Mouse (Mus musculus) ES-CJ7 (cell line): ENCODE measurements around the gene Gm26920.

Source experiments
- DNase-seq: peaks from one replicate; pipeline ENCODE4 v3.0.0; 2011; ENCODE audit warnings: low read depth, low spot score

Gm26920 gene

DNA sequence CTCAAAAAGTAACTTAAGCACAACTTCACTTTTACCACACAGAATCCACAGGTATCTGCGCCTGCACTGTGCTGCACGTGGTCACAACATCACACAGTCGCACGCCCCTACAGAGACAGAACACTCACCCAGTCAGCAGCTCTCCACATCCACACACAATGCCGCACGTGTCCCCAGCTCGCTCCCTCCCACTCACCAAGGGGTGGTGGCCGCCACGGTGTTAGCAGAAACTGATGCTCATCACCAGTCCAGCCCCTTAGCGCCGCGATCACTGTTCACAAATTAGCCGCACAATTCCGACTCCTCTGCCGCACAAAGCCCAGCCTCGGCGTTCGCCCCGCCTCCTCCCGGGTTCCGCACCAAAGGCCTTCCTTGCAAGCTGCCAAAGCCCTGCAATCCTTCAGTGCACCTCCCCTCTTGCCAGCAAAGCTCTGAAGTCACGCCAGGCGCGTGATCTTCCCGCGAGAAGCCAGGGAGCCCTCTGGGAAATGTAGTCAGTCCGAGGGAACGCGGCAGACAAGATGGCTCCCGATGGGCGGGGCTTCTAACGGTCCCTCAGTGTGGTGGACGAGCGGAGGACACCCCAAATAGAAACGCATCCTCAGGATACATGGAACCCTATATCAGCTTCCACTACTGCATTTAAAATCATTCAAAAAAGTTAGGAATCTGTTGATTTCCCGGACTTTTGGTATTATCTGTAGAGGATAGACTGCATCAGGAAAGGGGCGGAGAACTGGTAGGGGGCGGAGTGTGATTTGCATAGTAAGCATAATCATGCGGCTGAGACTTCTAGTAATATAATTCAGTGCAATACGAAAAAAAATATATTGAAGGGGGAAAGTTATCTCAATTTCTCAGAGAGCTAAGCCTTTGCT is at the start of gene Gm26920, which contains the start of gene Zfp566:
TSS of gene Gm26920 (minus strand) at position 319 of the 878 bp plus-strand sequence.
TSS of gene Zfp566 (minus strand) at position 436 of the 878 bp plus-strand sequence.
- DNase-seq = peak; percentile 99

DNA sequence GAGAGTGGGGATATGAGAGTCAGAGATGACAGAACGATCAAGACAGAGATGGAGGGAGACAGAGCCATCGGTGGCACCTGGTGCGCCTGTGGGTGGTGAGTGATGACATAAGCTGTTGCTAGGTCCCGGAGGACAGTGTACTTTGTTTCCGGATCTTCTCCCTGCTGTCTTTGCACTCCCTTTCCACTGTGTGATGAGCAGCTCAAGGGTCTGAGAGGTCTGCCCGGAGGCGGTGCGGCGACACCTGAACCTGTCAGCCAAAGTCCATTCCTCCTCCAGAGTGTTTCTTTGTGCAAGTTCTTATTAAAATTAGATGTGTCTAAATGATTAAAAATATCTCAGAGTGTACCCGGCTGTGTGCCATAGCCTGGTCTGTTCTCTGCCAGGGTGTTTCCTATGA is 46.6 kb upstream of the Gm26920 start:
- DNase-seq = no peak

DNA sequence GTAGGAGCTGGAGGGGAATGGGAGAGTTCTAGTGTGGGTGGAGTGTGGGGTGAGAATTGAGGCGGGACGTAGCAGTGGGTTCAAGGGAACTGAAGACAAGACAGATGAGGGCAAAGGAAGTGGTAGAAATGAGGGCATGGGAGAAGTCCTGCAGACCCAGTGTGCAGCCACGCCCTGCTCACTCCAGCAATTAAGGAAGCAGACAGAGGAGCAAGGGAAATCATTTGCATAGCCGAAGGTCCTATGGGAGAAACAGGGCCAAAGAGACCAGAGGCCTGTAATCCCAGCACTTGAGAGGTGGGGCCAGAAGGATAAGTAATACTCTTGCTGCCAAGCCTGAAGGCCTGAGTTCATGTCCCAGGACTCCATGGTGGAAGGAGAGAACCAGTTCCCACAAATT is 42.2 kb upstream of the Gm26920 start:
- DNase-seq = peak; percentile 69

DNA sequence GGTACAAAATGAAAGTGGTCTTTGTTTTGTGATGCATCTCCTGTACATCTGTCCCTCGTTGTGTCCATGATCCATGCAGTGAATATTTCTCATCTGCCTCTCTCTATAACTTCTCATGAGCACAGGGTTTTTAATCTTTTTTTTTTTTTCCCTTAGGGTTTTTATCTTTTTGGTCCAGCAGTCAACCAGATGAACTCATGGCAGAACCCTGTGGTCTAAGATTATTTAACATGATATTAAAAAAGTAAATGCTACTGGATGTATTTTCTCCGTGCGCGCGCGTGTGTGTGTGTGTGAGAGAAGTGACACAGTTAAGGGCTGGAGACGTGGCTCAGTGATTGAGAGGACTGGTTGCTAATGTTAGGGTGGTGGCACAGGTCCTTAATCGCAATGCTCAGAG is 39.7 kb upstream of the Gm26920 start:
- no peak for DNase-seq

DNA sequence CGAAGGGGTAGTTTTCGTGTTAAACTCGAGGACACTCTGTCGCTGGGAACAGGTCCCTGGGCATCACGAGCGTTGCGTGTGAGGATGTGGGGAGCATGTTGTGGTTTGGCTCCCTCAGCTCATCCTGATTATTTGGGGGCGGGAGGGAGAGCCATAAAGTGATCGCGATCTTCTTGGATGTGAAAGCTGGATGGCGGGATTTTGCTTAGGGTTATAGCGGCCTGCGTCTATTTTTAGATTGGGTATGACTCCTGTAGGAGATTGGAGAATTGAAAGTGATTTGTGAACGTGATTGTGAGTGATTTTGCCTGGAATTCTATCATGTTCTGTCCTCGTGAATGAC is 31.9 kb upstream of the Gm26920 start:
- DNase-seq = peak; percentile 30

DNA sequence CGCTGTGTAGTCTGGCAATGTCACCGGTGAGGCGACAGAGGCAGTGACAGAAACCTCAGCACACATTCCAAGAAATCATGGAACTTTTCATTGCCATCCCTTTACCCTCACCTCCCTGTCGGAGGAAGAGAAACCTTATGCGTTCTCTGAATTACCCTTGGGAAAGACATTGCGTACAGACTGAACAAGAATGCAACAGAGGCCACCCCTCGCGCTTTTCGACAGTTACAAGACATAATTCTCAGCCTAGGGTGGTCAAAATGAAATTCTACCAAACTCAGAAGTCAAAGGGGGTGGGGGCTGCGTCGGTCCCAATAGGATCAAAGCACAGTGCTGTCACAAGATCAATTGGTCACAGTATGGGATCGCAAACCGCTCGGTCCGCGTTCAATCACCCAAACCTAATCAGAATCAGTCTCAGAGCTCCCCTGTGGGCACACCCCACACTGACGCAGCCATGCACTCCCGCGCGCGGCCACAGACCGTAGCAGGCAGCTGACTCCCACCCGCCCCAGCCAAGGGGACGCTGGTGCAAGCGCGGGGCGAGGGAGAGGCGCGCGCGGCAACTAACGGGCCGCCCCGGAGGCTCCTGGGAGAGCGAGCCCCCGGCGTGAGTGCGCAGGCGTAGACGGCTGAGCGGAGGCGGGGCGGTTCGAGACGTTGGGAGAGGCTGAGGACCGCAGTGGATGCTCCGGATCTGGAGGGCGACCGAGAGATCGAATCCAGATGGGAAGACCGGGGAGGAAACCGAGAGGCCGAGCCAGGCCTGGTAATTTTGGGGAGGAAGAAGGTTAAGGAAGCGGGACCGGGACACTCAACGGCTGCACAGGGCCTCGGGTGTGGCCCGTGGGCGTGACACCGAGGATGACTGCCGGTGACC is 31.3 kb upstream of the Gm26920 start, which contains the start of gene Zfp382:
TSS of gene Zfp382 (plus strand) at position 635 of the 880 bp plus-strand sequence.
- peak; percentile 93 for DNase-seq

DNA sequence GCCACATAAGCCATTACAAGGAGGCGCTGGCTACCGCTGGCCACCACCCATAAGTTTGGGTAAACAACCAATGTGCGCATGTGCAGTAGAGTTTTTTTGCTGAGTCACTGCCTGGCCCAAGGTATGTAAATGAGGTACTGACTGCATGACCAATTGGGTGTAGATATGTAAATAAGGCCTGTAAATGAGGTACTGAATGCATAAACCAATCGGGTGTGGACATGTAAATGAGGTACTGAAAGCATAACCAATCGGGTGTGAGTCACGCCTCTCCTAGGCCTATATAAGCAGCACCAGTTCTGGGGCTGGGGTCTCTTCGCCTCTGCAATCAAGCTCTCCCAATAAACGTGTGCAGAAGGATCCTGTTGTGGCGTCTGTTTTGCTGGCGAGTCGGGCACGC is 27.7 kb upstream of the Gm26920 start:
- DNase-seq = peak; percentile 65

DNA sequence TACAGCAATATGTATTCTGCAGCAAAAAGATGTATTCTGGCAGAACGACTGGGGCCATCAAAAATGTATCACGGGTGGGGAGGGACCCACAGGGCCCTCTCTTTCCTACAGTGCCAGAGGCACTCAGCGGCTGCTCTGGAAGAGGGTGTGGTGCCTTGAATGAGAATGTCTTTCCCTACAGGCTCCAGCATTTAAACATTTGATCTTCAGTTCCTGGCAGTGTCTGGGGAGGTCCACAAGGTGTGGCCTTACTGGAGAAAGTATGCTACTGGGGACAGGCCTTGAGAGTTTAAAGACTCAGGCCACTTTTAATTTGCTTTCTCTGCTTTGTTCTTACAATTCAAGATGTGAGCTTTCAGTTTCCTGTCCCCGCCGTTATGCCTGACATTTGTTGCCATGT is 25.9 kb upstream of the Gm26920 start:
- DNase-seq = peak; percentile 45

DNA sequence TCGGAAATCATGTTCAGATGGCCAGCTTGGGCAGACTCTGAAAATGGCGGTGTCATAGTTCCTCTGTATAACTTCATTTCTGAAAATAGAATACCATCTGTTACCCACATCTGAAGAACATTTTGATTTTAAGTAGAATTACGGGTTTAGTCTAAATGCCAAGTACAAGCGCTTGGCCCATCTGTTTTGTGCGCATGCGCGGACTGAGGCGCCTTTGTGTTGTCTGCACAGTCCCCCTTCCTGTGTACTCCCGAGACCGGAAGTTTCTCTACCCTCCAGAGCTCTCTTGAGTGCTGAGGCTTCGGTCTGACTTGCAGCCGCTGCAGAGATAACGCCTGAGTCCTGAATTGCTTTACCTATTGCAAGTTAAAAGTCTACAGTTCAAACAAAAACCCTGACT is 9.1 kb upstream of the Gm26920 start:
- peak; percentile 92 for DNase-seq

DNA sequence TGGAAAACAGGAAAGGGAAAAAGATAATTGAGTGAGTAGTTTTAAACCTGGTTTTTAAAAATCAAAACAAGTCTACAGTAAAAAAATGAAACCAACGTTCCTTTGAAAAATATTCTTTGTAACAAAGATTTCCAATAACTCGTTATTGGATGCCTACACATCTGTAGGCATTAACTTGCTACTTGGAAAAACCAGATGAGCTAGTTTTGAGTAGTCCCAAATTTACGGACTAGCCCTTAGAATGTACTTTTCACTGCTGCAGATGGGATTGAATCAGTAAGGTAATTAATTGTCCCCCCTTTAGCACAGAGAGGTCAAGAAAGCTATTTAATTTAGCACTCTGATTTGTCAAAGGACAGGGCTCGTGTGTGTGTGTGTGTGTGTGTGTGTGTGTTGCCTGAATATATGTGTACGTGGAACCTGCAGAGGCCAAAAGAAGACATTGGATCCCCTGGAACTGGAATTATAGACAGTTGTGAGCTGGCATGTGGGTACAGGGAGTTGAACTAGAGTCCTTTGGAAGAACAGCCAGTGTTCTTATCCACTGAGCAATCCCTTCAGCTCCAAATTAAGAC is 5.4 kb upstream of the Gm26920 start:
- no peak for DNase-seq

DNA sequence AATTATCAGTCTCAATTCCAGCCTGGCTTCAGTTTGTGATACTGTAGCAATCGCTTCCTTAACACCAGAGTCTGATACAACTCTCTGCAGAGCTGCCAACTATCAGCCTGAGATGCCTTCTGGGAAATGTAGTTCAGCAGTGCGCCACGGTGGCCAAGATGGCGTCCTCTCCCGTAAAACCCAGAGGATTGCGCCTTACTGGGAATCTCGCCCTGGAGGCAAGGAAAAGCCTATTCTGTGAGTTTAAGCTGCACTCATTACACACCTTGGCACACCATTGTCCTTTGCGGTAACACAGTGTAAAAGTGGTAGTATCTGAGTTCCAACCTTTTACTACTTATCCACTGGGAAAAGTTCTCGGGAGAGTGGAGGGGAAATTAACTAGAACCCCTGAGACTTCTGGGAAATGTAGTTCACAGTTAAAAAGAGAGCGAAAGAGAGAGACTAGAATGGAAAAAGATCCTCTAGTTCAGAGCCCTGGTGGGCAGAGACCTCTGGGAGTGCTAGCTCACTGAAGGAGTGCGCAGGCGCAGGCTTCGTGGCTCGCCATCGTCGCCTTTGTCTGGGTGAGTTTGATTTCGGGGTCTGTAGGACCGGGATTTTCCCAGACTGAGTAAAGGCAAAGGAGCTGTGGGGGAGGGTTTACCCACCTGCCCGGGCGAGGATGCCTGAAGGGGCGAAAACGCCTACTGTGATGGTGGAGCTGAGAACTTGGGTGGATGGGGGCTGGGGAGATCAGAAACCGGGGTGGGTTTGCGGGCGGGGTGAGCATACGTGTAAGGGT is 4.6 kb upstream of the Gm26920 start, which contains the start of gene Zfp260:
TSS of gene Zfp260 (plus strand) at position 132 of the 784 bp plus-strand sequence.
- DNase-seq = peak; percentile 98

DNA sequence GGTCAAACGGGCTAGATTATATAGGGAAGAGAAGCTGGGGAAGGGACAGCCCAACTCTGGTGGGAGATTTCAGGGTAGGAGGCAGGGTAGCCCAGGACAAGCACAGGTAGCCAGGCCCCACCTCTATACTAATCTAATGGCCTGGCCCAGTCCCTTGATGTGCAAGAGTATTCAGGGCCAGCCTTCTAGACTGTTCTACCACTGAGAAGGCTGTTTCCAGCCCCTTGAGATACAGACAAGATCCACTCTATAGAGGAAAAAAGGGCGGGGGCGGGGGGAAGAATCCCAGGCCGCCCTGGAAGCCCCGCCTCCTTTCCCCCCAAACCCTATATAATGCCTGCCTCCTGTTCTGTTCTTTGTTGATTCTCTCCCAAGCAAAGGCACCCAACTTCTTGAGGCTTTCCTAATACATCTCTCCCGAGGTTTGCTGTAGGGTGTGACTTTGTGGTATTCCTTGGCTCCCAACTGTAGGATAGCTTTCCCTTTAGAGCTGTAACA is 3.8 kb upstream of the Gm26920 start:
- peak; percentile 30 for DNase-seq

DNA sequence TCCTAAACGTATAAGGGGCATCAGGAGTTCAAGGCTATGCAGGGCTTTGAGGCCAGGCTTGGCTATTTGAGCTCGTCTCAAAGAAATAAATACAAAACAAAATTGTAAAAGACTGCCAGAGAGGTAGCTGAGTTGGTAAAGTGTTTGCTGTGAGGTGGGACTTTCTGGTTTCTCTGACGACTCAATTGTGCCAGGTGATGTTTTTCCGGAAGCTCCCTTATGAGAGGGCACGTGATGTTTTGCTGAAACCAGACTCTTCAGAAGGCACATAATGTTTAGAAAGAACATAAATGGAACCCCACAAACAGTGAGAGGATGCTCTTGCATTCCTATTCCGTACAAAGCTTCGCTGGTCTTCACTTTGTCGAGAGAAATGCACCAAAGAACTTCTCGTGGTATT is 2.5 kb upstream of the Gm26920 start:
- DNase-seq = no peak

DNA sequence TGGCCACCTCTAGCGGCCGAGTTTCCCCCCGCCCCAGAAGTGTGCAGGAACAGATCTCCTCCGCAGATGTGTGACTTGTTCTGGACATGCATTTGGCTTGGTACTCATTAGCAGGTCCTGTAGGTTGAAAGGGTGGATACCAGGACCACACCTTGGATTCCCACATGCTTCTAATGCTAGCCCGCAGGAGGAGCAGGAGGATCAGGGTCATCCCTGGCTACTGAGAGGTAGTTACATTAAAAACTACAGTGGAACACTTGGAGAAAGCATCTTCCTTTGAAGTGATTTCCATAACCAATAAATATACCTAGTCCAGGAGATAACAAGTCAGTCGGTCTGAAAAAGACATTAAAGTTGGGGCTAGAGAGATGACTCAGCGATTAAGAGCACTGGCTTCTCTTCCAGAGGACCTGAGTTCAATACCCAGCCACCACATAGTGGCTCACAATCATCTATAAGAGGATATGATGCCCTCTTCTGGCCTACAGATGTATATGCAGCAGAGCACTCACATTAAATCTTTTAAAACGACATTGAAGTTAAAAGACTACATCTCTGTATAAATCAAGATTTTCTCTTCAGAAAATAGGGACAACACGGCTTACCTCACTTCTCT is 868 bp upstream of the Gm26920 start:
- peak; percentile 66 for DNase-seq

DNA sequence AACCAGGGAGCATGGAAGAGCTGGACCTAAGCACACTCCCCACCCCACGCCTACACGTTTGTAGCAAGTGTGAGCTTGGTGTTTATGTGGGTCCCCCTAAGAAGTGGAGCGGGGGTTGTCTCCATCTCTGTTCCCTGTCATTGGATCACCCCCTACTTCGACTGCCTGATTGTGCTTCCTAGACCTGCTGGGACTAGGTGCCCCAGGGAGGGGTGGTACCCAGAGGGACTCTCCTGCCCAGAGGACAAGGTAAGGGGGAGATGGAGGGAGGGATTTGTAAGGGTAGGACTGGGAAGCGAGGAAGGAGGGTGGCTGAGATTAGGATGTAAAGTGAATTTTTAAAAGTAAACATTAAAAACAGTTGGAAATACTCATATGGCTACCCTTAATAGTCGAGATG is 805 bp downstream of the Gm26920 start:
- no peak for DNase-seq

DNA sequence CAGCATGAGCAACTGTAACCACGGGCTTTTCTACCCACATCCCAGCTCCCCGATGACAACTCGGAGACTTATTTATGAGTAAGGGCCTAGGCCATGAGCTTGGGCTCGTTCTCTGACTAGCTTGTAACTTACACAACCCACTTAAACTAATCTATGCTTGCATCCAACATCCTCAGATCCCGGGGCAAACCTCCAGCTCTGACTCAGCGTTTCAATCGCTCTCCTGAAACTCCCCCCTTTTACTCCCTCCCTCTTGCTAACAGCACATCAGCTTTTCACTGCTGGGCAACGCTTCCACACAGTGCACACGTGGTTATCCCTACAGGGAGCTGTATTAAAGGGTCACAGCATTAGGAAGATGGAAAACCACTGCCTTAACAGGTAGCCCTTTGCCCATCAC is 3.7 kb downstream of the Gm26920 start:
- DNase-seq = no peak

DNA sequence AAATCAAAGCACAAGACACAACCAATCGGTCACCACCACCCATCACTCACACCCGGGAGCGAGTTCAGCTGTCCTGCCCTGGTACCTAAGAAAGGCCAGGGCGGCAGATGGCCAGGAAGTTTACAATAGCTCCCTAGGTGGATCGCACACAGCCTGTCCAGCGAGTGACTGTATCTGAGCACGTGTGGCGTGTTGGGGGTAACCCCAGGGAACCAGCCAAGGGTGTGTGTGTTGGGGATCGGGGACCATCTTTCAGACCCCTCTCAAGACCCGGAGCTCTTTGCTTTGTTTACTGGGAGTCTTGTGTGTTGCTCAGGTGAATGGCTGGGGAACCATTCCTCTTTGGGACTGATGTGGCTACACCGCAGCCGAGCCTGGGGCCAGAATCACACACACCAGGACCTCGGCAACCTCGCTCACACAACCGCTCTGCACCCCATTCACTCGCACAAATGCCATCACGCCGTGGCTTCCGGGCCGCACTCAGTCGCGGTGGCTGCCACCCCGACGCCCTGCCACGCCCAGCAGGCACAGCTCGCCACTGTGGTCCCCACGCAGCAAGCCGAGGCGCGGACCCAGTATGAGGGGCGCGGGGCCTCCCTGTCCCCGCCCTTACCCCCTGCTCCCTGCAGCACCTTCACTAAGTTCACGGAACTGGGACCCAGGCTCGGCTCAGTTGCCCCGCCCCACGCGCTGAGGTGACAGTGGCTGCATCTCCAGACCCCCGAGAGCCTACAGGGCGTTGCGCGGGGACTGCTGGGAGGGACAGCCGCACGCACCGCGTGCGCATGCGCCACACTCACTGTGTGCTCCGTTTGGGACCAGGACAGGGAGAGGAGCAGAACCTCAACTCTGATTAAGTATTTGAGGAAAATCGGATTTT is 17.8 kb downstream of the Gm26920 start, which contains the start of gene Zfp82:
TSS of gene Zfp82 (minus strand) at position 755 of the 883 bp plus-strand sequence.
- peak; percentile 95 for DNase-seq

DNA sequence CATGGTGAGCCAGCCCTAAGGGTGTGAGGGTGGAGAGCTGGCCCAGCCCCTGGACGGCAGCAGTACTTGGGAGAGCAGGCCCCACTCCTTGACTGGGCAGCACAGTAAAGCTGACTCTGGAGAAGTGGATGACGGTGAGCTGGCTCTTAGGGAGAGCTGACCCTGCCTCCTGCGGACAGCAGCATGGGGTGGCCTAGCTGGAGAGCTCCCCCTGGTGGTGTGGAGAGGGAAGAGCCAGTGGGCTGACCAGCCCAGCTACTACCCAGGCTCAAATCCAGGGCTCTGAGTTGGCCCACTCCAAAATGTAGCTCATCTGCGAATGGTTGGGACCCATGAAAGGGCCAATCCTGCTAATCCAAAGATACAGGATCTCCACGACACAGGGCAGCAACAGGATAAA is 25.6 kb downstream of the Gm26920 start:
- DNase-seq = no peak

DNA sequence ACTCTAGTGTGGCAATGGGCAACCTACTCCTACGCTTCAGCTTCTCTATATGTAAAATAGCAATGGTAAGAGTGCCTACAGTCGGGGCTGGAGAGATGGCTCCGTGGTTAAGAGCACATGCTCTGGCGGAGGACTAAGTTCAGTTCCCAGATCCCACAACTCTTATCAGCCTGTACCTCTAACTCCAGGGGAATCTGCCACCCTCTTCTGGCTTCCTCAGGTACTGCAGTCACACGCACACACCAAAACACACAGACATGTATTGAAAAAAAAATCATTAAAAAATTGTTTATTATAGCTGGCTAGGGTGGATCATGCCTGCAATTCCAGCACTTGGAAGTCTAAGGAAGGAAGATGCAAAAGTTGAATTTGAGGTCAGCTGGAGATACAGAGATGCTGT is 27.7 kb downstream of the Gm26920 start:
- DNase-seq = peak; percentile 79
